Mouse (Mus musculus) olfactory bulb, adult 2 months (tissue): ENCODE data around the gene Faah. TPM values are rescaled to one million over a fixed set of nuclear protein-coding genes. Genes with fewer than 3 reads are reported as not detected.

Experiments used
- H3K27ac ChIP-seq: fragments of 200-500 bp; 2 replicates; pipeline ENCODE4 v1.5.1; 2012; ENCODE audit warnings: low read depth, low read length; ENCODE audit not compliant: insufficient read depth
- H3K4me1 ChIP-seq: fragments of 200-500 bp; 2 replicates; pipeline ENCODE4 v1.6.1; 2012; ENCODE audit warnings: low read length; ENCODE audit not compliant: control insufficient read depth, insufficient read depth
- H3K4me3 ChIP-seq: fragments of 200-500 bp; 2 replicates; pipeline ENCODE4 v1.5.1; 2012; ENCODE audit warnings: mild to moderate bottlenecking, low read depth, low read length, moderate library complexity; ENCODE audit not compliant: insufficient read depth
- CTCF ChIP-seq: fragments of 200-500 bp; IDR thresholded peaks from 2 replicates; pipeline ENCODE4 v1.5.1; 2012; ENCODE audit warnings: low read depth, mild to moderate bottlenecking, low read length, moderate library complexity; ENCODE audit not compliant: insufficient read depth
- POLR2A ChIP-seq: fragments of 200-500 bp; IDR thresholded peaks from 2 replicates; pipeline ENCODE4 v1.6.1; 2012; ENCODE audit warnings: mild to moderate bottlenecking, low read depth, low read length, moderate library complexity; ENCODE audit not compliant: insufficient read depth
- WGBS: fragments of 180-500 bp; shearing (Covaris S2); methylation state at CpG from one replicate; pipeline ENCODE4 v1.1.7; 2018; 5-methylcytosine and 5-hydroxymethylcytosine counted together
- polyA plus RNA-seq: library from polyadenylated mRNA; stranded (reverse); fragments of >200 nt; gene quantifications from 2 replicates; pipeline ENCODE4 v1.2.4, GENCODE M21; 2012; ENCODE audit warnings: low replicate concordance; ENCODE audit not compliant: missing spikeins, insufficient read depth, insufficient read length

Faah gene
- polyA plus RNA-seq, 1 experiment, result not detected

DNA sequence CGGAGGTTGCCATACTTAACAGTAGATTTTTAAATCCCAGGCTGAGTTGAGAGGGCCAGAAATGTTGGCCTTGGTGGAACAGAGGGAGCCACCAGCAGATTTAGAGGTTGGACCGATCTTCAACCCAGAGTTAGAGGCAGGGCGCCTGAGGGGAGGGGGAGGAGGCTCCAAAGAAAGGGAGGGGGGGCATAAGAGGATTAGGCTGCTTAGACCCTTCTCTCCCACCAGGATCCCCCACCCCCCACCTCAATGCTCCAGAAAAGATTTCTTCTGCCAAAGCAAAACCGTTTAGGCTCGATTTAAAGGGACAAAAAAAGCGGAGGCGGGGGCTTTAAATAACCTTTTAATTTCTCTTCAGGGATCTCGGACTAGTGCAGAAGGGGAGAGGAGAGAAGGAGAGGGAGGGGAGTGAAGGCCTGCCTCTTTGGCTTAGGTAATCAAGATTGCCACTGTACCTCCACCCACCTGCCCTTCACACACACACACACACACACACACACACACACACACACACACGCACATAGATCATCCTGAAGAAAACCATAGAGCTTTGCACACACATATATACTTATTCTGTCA is 76.4 kb downstream of the Faah start:
- Histone ChIP-seq H3K4me3 (no peak overlapping the region), H3K27ac (no peak overlapping the region), H3K4me1 (peaks cover 4% of the 10 kb centered on the region)
- TF ChIP-seq CTCF (no peak), POLR2A (no peak)
- 14% methylated on average over 9 of the region's 9 CpGs for WGBS

DNA sequence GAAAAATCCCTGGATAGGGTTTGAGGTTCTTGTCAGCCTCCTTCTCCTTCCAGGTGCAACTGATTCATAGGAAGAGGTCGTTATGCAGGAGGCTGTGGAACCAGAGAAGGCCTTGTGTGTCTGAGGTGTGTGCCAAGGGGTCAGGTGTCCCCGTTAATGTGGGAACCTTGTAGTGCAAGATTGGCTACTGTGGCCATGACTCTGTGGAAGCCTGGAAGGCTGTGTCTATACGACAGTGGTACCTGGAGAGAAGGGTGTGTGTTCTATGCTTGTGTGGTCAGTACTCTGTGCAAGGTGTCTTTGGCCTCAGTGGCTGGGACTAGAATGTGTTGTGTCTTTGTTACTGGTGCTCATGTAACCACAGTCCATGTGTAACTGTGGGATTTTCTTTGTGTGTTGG is 77.0 kb downstream of the Faah start:
- TF ChIP-seq CTCF, result no peak
- TF ChIP-seq POLR2A, result no peak
- WGBS, result 17% methylated on average over 3 of the region's 3 CpGs

GRCm38 (mm10) chr4:115939295-115940102 is 78.2 kb downstream of the Faah start, which contains the start of gene Dmbx1:
Gene Dmbx1 (minus strand): TSS chr4:115939926.
- no peak within 1 kb of the TSS for H3K27ac ChIP-seq
- TF ChIP-seq CTCF (no peak), POLR2A (no peak)
- 2% methylated on average over 71 of the region's 71 CpGs for WGBS
- H3K4me3 ChIP-seq, result no peak within 1 kb of the TSS
- peaks cover 8% of the 10 kb centered on the region for H3K4me1 ChIP-seq

More for the DNA sequence above, 77.0 kb downstream of the Faah start:
- Histone ChIP-seq H3K27ac (no peak overlapping the region), H3K4me1 (peaks cover 8% of the 10 kb centered on the region), H3K4me3 (no peak overlapping the region)

DNA sequence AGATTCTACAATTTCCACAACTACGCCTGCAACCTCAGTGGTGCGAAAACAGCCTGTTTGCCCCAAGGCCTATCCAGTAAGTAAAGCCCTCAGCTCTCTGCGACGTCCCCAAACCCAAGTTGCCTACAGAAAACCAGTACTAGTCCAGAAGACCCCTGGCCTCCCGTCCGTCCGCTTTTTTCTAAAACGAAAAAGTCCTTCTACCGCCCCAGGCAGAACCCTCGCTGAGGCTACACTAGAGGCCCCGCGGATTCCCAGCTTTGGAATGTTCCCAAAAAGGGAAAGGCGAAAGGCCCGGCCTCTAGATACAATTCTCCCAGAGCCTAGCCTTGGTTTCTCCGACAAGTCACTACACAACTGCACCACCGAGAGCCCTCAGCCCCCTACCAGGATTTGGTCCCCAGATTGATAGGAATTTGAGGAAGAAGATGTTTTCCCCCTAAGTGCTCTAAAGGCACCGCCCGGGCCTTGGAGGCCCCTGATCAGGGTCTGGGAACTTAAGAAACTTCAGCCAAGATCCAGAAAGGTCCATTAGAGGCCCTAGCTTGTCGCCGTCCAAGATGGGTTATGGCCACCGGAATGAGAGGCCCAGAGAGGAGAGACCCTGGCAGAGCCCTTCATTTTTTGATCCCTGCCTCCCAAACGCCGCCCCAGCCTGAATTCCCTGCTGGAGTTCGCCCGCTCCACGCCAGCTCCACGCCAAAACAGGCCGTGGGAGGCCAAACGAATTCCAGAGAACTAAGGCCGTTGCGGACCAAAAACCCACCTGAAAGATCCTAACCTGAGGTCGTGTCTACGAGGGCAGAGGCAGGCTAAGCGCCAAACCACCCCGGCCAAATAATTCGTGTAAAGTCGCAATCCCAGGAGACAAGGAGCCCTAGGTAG is 79.2 kb downstream of the Faah start:
- no peak for TF ChIP-seq POLR2A
- no peak for TF ChIP-seq CTCF
- Histone ChIP-seq H3K4me1 (peaks cover 8% of the 10 kb centered on the region), H3K27ac (no peak overlapping the region), H3K4me3 (no peak overlapping the region)
- 6% methylated on average over 37 of the region's 37 CpGs for WGBS

- 9% methylated on average over 19 of the region's 19 CpGs for WGBS
These were observed 80.4 kb downstream of the Faah start for GRCm38 (mm10) chr4:115937061-115937976.

GRCm38 (mm10) chr4:115936646-115937045 is 81.1 kb downstream of the Faah start:
- WGBS, result 3% methylated on average over 20 of the region's 20 CpGs
- no peak for TF ChIP-seq POLR2A
- TF ChIP-seq CTCF, result no peak
- Histone ChIP-seq H3K4me1 (peaks cover 8% of the 10 kb centered on the region), H3K27ac (no peak overlapping the region), H3K4me3 (no peak overlapping the region)

More at GRCm38 (mm10) chr4:115937061-115937976, 80.4 kb downstream of the Faah start:
- H3K4me1 ChIP-seq, result peaks cover 8% of the 10 kb centered on the region
- H3K27ac ChIP-seq, result no peak overlapping the region
- no peak for TF ChIP-seq POLR2A
- H3K4me3 ChIP-seq, result no peak overlapping the region

DNA sequence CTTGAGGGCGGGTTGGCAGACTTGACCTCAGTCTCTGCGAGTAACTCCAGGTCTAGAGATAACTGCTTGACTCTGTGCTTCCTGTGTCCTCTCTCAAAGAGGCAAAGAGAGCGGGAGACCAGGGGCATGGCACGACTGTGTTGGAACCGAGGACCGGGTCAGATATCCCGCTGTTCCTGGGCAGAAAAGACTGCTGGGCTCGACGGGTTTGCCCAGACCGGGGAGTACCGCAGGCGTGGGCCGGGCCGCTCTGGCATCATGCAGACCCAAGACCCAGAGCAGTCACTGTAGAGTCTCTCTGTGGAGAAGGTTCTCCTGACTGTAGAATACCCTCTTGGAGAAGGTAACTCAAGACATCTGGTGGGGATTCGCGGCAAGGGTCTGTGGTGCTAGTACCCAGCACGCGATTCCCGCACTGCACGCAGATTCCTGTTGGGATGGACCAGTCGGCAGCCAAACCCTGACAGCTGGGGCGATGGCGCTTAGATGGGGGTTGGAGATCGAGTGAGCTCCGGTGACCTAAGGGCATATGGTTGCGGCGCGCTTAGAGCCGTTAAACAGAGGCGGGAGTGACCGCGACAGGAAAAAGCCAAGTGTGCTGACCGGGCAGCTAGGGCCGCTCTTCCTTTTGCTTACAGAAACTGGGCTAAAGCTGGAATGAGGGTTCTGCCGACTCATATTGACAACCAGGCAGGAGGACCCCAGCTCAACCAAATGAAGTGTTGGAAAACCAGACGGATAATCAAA is 81.7 kb downstream of the Faah start:
- Histone ChIP-seq H3K27ac (no peak overlapping the region), H3K4me3 (no peak overlapping the region), H3K4me1 (peaks cover 8% of the 10 kb centered on the region)
- 2% methylated on average over 36 of the region's 36 CpGs for WGBS
- TF ChIP-seq POLR2A (no peak), CTCF (no peak)
